Mouse (Mus musculus): ENCODE data around the gene Spdye4a. TPM values are rescaled to one million over a fixed set of nuclear protein-coding genes. Genes with fewer than 3 reads are reported as not detected.

Gene Spdye4a
- not detected in 2 replicates for total RNA-seq (2014; rRNA removed; ENCODE audit: low replicate concordance)
- not detected in 2 replicates for polyA plus RNA-seq (2015; fragmentation: Nextera tagmentation; extraction: Ambion mirVana)

DNA sequence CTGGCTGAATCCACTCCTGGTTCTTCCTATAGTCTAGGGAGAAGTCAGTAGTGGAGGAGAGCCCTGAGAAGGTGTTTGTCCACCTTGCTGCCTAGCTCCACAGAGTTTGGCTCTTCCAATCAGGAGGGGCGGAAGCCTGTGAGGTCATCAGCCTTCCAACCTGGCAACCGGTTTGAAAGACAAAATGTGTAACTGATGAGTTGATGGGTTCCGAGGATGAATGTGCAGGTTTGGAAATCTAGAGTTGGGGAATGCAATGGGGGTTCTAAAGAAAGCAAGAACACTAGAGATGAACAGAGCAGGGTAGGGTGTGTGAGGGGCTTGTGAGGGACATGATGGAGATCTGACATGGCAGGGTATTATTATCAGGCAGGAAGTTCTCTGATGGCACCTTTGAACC is at the start of gene Spdye4a:
Spdye4a (minus strand) TSS at position 101 of the 400 bp plus-strand sequence.
- H3K9me3 ChIP-seq (replicated peaks; ENCODE audit: control insufficient read depth, low read length): peaks cover 5% of the 10 kb centered on the region; the same call in 1 of the 2 replicates
- H3K27me3 ChIP-seq (ENCODE audit: control insufficient read depth, insufficient read depth, low read length): no peaks in the 10 kb centered on the region
- no peaks in the 10 kb centered on the region for H3K36me3 ChIP-seq (replicated peaks; ENCODE audit: control insufficient read depth, insufficient read depth, low read length)
- no peak for TF ChIP-seq CTCF (IDR thresholded peaks at IDR 0.05; ENCODE audit: low read depth)
- no peak for TF ChIP-seq EP300 (IDR thresholded peaks at IDR 0.05; ENCODE audit: low read depth)
- no peak within 1 kb of the TSS for H3K27ac ChIP-seq (ENCODE audit: low read depth)
- no peak within 1 kb of the TSS for H3K4me2 ChIP-seq (ENCODE audit: low read depth, low read length)
- no peak within 1 kb of the TSS for H3K4me3 ChIP-seq (ENCODE audit: low read depth, low read length)
- ATAC-seq (ENCODE audit: insufficient read depth, low read depth): no peak
- H3K4me1 ChIP-seq (ENCODE audit: control insufficient read depth, insufficient read depth): no peaks in the 10 kb centered on the region
- no peak for DNase-seq (ENCODE audit: low spot score)
- 74% methylated on average over 3 of the region's 3 CpGs for WGBS
- H3K9ac ChIP-seq (replicated peaks; ENCODE audit: low read depth, low read length): no peak within 1 kb of the TSS

DNA sequence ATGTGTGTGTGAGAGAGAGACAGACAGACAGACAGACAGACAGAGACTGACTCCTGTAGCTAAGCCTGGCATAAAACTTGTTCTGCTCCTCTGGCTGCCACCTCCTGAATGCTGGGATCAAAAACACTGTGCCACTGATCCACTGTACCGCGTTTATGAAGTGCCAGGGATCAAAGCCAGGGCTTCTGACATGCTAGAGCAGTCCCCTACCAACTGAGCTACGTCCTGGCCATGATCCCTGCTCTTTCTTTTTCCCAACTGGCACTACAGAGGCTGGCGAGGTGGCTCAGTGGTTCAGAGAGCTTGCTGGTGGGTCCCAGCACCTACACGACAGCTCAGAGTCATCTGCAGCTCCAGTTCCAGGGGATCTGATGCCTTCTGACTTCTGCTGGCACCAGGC is 49.1 kb upstream of the Spdye4a start:
- H3K27ac ChIP-seq (ENCODE audit: low read depth): no peak overlapping the region
- H3K27me3 ChIP-seq (ENCODE audit: control insufficient read depth, insufficient read depth, low read length): peaks cover 26% of the 10 kb centered on the region; the same call in 1 of the 2 replicates
- WGBS: 47% methylated on average over 5 of the region's 5 CpGs
- H3K4me2 ChIP-seq (ENCODE audit: low read depth, low read length): no peak overlapping the region
- H3K9me3 ChIP-seq (replicated peaks; ENCODE audit: control insufficient read depth, low read length): no peaks in the 10 kb centered on the region
- H3K9ac ChIP-seq (replicated peaks; ENCODE audit: low read depth, low read length): no peak overlapping the region
- ATAC-seq (ENCODE audit: insufficient read depth, low read depth): no peak
- H3K4me3 ChIP-seq (ENCODE audit: low read depth, low read length): no peak overlapping the region
- DNase-seq (ENCODE audit: low spot score): no peak
- TF ChIP-seq EP300 (IDR thresholded peaks at IDR 0.05; ENCODE audit: low read depth): no peak
- TF ChIP-seq CTCF (IDR thresholded peaks at IDR 0.05; ENCODE audit: low read depth): no peak
- H3K36me3 ChIP-seq (replicated peaks; ENCODE audit: control insufficient read depth, insufficient read depth, low read length): no peaks in the 10 kb centered on the region
- peaks cover 1% of the 10 kb centered on the region; the same call in 1 of the 2 replicates for H3K4me1 ChIP-seq (ENCODE audit: control insufficient read depth, insufficient read depth)

DNA sequence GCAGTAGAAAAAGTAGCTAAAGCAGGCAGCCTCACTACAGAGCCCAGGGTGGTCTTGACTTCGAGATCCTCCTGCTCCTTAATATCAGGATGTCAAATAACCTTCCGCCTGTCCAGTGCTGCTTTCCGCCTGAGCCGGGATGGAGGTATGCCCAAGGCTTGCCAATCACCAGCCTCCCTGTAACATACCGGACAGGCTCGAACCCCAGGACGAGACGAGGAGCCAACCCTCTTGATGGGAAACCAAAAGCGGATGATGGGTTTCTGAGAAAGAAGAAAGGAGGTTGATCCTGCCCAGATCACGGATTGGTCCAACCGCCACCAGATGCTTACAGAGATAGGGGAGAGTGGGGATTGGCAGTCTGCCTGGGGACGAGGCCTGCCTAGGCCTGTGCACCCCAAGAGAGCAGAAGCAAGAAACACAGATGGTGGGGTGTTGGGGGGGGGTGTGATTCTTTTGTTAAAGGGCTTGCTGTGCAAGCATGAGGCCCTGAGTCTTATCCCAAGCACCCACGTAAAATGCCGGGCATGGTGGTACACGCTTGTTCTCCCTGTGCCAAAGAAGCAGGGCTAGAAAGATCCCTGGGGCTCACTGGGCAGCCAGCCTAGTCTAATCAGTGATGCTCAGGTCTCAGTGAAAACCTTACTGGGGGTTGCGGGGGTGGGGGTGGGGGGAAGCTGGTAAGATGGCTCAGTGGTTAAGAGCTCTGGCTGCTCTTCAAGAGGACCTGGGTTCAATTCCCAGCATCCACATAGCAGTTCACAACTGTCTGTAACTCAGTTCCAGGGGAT is 46.0 kb upstream of the Spdye4a start:
- H3K27me3 ChIP-seq (ENCODE audit: control insufficient read depth, insufficient read depth, low read length): peaks cover 9% of the 10 kb centered on the region; the same call in 1 of the 2 replicates
- H3K9me3 ChIP-seq (replicated peaks; ENCODE audit: control insufficient read depth, low read length): no peaks in the 10 kb centered on the region
- ATAC-seq (ENCODE audit: insufficient read depth, low read depth): no peak
- H3K4me3 ChIP-seq (ENCODE audit: low read depth, low read length): no peak overlapping the region
- 82% methylated on average over 16 of the region's 16 CpGs for WGBS
- H3K9ac ChIP-seq (replicated peaks; ENCODE audit: low read depth, low read length): no peak overlapping the region
- DNase-seq (ENCODE audit: low spot score): no peak
- H3K4me2 ChIP-seq (ENCODE audit: low read depth, low read length): no peak overlapping the region
- peaks cover 15% of the 10 kb centered on the region for H3K4me1 ChIP-seq (ENCODE audit: control insufficient read depth, insufficient read depth)
- TF ChIP-seq CTCF (IDR thresholded peaks at IDR 0.05; ENCODE audit: low read depth) (no peak), EP300 (IDR thresholded peaks at IDR 0.05; ENCODE audit: low read depth) (no peak)
- no peaks in the 10 kb centered on the region for H3K36me3 ChIP-seq (replicated peaks; ENCODE audit: control insufficient read depth, insufficient read depth, low read length)
- no peak overlapping the region for H3K27ac ChIP-seq (ENCODE audit: low read depth)

DNA sequence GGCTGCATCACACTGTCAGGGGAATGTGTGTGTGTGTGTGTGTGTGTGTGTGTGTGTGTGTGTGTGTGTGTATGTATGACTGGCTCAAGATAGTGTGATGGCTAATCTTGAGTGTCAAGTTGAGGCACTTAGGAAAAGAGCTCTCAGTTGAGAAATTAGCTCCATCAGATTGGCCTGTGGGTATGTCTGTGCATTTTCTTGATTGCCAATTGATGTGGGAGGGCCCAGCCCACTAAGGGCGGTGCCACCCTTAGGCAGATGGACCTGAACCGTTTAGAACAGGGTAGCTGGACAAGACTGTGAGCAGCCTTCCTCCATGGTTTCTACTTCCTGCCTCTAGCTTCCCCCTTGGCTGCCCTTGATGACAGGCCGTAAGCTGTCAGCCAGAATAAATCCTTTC is 45.4 kb upstream of the Spdye4a start:
- TF ChIP-seq EP300 (IDR thresholded peaks at IDR 0.05; ENCODE audit: low read depth) (no peak), CTCF (IDR thresholded peaks at IDR 0.05; ENCODE audit: low read depth) (no peak)
- no peak for ATAC-seq (ENCODE audit: insufficient read depth, low read depth)
- Histone ChIP-seq H3K27me3 (ENCODE audit: control insufficient read depth, insufficient read depth, low read length) (peaks cover 7% of the 10 kb centered on the region; the same call in 1 of the 2 replicates), H3K4me1 (ENCODE audit: control insufficient read depth, insufficient read depth) (peaks cover 15% of the 10 kb centered on the region), H3K9me3 (replicated peaks; ENCODE audit: control insufficient read depth, low read length) (no peaks in the 10 kb centered on the region), H3K36me3 (replicated peaks; ENCODE audit: control insufficient read depth, insufficient read depth, low read length) (no peaks in the 10 kb centered on the region), H3K4me3 (ENCODE audit: low read depth, low read length) (no peak overlapping the region), H3K4me2 (ENCODE audit: low read depth, low read length) (no peak overlapping the region), H3K27ac (ENCODE audit: low read depth) (no peak overlapping the region), H3K9ac (replicated peaks; ENCODE audit: low read depth, low read length) (no peak overlapping the region)
- WGBS: 73% methylated on average over 3 of the region's 3 CpGs
- no peak for DNase-seq (ENCODE audit: low spot score)

DNA sequence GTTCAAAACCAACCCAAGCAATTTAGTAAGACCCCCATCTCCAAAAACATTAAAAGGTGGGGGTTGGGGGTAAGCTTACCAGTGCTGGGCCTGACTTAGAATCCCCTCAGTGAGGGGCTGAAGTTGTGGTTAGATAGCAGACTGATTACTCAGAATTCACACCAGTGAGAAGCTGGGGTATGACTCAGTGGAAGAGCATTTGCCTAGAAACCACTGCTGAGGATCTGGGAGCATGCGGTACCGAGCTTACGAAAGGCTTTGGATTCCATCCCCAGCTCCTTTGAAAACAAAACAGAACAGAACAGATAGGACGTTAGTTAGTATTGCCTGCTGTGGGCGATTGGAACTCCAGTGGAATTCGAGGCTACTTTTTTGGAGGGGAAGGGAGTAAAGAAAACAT is 45.0 kb upstream of the Spdye4a start:
- DNase-seq (ENCODE audit: low spot score): no peak
- peaks cover 15% of the 10 kb centered on the region for H3K4me1 ChIP-seq (ENCODE audit: control insufficient read depth, insufficient read depth)

More for the DNA sequence above, 45.0 kb upstream of the Spdye4a start:
- Histone ChIP-seq H3K36me3 (replicated peaks; ENCODE audit: control insufficient read depth, insufficient read depth, low read length) (no peaks in the 10 kb centered on the region), H3K27me3 (ENCODE audit: control insufficient read depth, insufficient read depth, low read length) (peaks cover 7% of the 10 kb centered on the region; the same call in 1 of the 2 replicates), H3K4me3 (ENCODE audit: low read depth, low read length) (no peak overlapping the region), H3K4me2 (ENCODE audit: low read depth, low read length) (no peak overlapping the region), H3K9ac (replicated peaks; ENCODE audit: low read depth, low read length) (no peak overlapping the region), H3K9me3 (replicated peaks; ENCODE audit: control insufficient read depth, low read length) (no peaks in the 10 kb centered on the region), H3K27ac (ENCODE audit: low read depth) (no peak overlapping the region)
- ATAC-seq (ENCODE audit: insufficient read depth, low read depth): no peak
- TF ChIP-seq CTCF (IDR thresholded peaks at IDR 0.05; ENCODE audit: low read depth): no peak
- no peak for TF ChIP-seq EP300 (IDR thresholded peaks at IDR 0.05; ENCODE audit: low read depth)
- 55% methylated on average over 6 of the region's 6 CpGs for WGBS

Data from heart, postnatal 0 days (tissue).